Mouse (Mus musculus): ENCODE data around the gene Myh14.

- no peak for TF ChIP-seq CTCF (IDR thresholded peaks at IDR 0.05; ENCODE audit: low read depth)
- no peak for TF ChIP-seq EP300 (IDR thresholded peaks at IDR 0.05; ENCODE audit: low read depth)
Observed at GRCm38 (mm10) chr7:44625241-44626067, 45.2 kb downstream of the Myh14 start.

All from heart, postnatal 0 days (tissue).